Mouse (Mus musculus) erythroblast, embryonic 14.5 days (primary cell): ENCODE data around the gene Cib1.

ENCODE experiments used
- GATA1 ChIP-seq: IDR thresholded peaks from 2 replicates; pipeline ENCODE4 v1.6.1; 2012; ENCODE audit warnings: low read length, inconsistent platforms, mixed read lengths
- TAL1 ChIP-seq: IDR thresholded peaks from 3 replicates; pipeline ENCODE4 v1.6.1; 2012; ENCODE audit warnings: low read length, inconsistent platforms, mixed read lengths

GRCm38 (mm10) chr7:80189147-80189933, 43.3 kb downstream of the Cib1 start:
- TF ChIP-seq GATA1 (no peak), TAL1 (no peak)
